Mouse (Mus musculus) cortical plate, adult 2 months (tissue): ENCODE measurements around the gene Olfm3.

ENCODE experiments used
- CTCF ChIP-seq: fragments of 200-500 bp; IDR thresholded peaks from 2 replicates; pipeline ENCODE4 v1.5.1; 2011; ENCODE audit warnings: mild to moderate bottlenecking, control low read depth, low read length; ENCODE audit not compliant: insufficient read depth; ENCODE audit errors: extremely low read depth
- POLR2A ChIP-seq: fragments of 200-500 bp; IDR thresholded peaks from 2 replicates; pipeline ENCODE4 v1.6.1; 2011; ENCODE audit warnings: mild to moderate bottlenecking, low read length, control low read depth; ENCODE audit not compliant: insufficient read depth; ENCODE audit errors: extremely low read depth

GRCm38 (mm10) chr3:114889764-114890163 lies 14.1 kb upstream of the Olfm3 start:
- no peak for TF ChIP-seq CTCF
- no peak for TF ChIP-seq POLR2A
